Mouse (Mus musculus): ENCODE measurements around the gene Dlgap1. TPM values are rescaled to one million over a fixed set of nuclear protein-coding genes. Genes with fewer than 3 reads are reported as not detected.

Gene Dlgap1
- total RNA-seq, 1 experiment from 2014 or later: not detected

DNA sequence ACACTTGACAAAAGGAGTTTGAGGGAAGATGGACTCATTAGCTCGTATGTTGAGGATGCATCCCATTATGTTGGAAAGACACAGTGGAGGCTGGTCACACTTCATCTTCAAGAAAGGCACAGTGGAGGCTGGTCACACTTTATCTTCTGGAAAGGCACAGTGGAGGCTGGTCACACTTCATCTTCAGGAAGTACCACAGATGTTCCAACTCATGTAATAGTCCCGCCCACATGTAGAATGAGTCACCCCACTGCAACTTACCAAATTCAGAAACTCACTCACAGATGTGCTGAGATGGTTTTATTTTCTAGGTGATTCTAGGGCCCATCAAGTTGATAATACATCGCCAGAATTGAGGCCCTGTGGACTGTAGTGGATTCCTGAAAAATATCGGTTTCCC is 119.3 kb downstream of the Dlgap1 start:
- no peak for ATAC-seq (replicated peaks in 1 of 2; ENCODE audit: insufficient read depth in 1 of 2, low FRiP score in 2 of 2, low TSS enrichment in 1 of 2, low read depth in 1 of 2, poor library complexity in 2 of 2, severe bottlenecking in 2 of 2)

DNA sequence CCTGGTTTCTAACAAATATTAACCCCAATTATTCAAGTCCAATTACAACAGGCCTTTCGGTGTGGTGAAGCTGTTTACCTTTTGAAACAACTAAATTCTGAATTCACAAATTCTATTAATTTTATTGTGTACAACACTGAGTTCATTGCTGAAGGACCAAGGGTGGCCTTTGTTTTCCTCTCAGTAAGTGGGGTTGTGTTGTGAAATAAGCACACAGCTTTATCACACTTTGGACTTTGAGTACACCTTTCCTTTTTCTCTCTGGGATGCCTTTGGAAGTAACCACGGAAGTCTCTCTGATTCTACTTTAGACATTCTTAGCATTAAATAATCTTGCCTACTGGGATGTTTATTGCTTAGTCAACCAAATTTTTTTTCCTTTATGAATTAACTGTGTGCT is 121.9 kb downstream of the Dlgap1 start:
- ATAC-seq (replicated peaks in 1 of 2; ENCODE audit: insufficient read depth in 1 of 2, low FRiP score in 2 of 2, low TSS enrichment in 1 of 2, low read depth in 1 of 2, poor library complexity in 2 of 2, severe bottlenecking in 2 of 2): no peak

DNA sequence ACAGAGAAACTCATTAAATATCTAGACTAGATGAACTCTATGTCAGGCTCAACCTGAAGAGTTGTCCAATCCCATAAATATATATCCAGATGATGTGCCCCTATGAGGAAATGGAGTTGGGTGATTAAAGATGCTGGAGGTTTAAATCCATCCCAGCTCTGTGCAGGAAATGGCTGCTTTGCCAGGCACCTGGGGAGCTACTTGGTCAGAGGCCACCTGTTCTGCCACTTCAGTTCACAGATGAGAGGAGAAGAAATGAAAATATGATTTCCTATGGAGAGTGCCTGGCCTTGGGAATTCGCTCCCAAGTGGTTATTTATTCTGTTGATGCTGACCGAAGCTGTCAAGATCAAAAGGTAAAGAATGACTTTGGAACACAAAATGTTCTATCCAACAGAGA is 160.3 kb downstream of the Dlgap1 start:
- no peak for ATAC-seq (replicated peaks in 1 of 2; ENCODE audit: insufficient read depth in 1 of 2, low FRiP score in 2 of 2, low TSS enrichment in 1 of 2, low read depth in 1 of 2, poor library complexity in 2 of 2, severe bottlenecking in 2 of 2)

DNA sequence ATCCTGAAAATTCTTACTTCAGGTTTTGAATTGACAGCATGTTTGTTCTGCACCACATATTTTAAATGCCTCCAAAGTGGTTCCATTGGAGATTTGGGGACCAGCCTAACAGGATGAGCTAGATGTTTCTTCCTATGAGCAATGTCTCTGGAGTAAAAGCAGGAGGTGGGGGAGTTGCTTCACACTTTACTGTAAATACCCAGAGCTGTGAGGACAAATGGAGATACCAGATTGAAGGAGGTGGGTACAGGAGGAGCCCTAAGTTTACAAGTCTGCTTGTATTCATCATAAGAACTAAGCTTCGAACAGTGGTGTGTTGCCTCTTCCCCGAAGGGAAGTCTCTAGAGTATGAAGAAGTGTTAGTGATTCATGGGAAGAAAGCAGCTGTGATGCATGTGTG is 201.0 kb downstream of the Dlgap1 start:
- no peak for ATAC-seq (replicated peaks in 1 of 2; ENCODE audit: insufficient read depth in 1 of 2, low FRiP score in 2 of 2, low TSS enrichment in 1 of 2, low read depth in 1 of 2, poor library complexity in 2 of 2, severe bottlenecking in 2 of 2)

DNA sequence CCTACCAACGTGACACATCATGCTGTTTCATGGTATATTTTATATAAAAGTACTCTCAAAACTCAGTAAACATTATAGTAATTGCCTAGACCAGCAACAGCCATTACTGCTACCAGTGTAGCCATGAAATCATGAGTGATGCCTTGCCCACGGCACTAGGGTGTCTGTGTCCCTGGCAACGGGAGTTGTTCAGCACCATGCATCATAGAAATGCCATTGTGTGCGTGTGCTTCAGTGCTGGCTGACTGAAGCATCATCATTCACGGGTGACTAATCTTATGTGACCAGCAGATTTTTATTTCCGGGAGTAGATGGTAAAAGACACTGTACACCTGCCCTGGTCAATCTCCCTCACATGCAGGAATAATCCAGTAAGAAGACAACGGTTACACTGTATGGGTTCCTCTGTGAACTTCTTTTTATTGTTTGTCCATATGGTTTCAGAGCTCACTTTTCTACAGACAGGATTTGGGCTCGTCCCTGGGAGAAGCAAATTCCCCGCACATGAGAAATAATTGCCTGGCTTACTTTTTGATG is 203.7 kb downstream of the Dlgap1 start:
- ATAC-seq (replicated peaks in 1 of 2; ENCODE audit: insufficient read depth in 1 of 2, low FRiP score in 2 of 2, low TSS enrichment in 1 of 2, low read depth in 1 of 2, poor library complexity in 2 of 2, severe bottlenecking in 2 of 2): no peak

DNA sequence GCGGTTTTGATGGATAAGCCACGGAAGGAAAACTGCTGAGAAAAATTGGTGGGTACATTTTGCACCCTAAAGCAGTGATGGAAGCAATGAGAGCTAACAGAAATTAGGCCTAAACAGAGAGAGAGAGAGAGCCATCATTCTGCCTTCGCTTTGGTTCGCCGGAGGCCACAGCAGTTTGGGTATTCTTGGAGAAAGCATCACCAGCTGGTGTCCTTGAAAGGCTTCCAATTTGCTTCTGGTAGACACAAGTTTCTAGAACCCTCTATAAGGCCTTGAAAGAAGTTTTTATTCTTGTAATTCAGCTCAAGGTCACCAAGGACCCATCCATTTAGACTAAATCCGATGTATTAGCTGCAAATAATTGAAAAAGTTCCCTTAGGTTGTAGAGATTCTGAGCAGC is 205.0 kb downstream of the Dlgap1 start:
- no peak for ATAC-seq (replicated peaks in 1 of 2; ENCODE audit: insufficient read depth in 1 of 2, low FRiP score in 2 of 2, low TSS enrichment in 1 of 2, low read depth in 1 of 2, poor library complexity in 2 of 2, severe bottlenecking in 2 of 2)

DNA sequence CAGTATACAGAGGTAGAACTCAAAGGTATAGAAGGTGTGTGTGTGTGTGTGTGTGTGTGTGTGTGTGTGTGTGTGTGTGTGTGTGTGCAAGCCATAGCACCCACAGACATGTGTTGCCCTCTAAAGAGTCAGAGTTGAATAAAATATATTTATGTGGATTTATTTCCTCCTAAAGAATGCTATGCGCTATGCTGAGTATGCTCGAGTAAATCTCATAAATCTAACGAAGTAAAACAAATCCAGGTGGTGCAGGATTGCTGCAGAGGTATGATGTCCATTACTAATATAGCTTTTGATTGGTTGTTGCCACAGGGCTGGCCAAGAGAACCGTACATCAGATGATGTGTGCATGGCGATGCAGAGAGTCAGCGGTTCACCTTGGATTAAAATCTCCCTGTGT is 222.4 kb downstream of the Dlgap1 start:
- ATAC-seq (replicated peaks in 1 of 2; ENCODE audit: insufficient read depth in 1 of 2, low FRiP score in 2 of 2, low TSS enrichment in 1 of 2, low read depth in 1 of 2, poor library complexity in 2 of 2, severe bottlenecking in 2 of 2): no peak

DNA sequence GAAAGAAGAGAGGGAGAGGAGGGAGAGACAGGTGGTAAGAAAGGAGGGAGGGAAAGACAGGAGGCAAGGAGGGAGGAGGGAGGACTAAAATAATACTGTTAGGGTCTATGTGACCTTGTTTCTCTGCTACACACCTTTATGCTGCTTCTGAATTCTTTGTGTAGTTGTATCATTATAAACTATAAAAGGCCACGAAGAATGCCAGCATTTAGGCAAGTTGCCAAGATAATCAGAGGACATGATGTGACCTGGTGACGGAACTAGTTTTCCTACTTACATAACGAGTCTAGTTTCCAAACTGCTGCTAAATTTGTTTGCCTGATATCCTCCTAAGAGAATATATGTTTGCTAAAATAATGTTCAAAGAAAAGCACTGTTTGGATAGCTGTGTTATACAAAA is 254.0 kb downstream of the Dlgap1 start:
- no peak for ATAC-seq (replicated peaks in 1 of 2; ENCODE audit: insufficient read depth in 1 of 2, low FRiP score in 2 of 2, low TSS enrichment in 1 of 2, low read depth in 1 of 2, poor library complexity in 2 of 2, severe bottlenecking in 2 of 2)

DNA sequence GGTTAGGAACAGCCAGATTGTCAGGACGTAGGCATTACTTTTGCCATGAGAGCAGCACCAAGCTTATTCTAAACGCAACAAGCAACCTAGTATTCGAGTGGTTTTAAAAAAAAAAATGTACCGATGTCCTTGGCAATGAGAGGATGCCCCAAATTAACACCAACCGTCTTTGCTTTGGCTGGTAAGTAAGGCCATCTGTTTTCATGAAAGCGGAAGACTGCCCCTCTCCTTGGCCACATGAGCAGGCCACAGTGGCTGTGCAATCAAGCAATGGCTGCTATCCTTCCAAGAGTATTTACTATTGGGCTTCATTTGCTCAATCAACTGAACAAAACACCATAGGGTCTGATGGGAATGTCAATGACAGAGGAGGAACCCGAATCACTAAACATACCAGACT is 278.5 kb downstream of the Dlgap1 start:
- no peak for ATAC-seq (replicated peaks in 1 of 2; ENCODE audit: insufficient read depth in 1 of 2, low FRiP score in 2 of 2, low TSS enrichment in 1 of 2, low read depth in 1 of 2, poor library complexity in 2 of 2, severe bottlenecking in 2 of 2)

DNA sequence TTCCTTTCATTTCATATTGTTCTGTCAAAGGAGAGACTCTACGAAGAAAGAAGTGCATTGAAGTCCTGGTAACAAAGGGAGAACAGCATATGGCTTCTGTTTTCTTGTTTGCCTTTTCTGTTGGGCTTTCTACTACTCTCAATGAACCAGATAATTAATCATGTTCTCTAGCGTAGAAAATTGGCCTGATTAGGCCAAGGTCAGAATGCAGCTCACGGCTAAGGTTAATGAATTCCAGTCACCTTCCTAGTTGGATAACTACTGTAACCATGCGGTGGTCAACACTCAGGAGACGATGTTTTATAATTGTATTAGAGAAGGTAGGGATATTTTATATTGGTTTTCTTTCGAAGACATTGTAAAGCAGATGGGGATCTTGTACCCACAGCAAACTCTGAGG is 279.4 kb downstream of the Dlgap1 start:
- no peak for ATAC-seq (replicated peaks in 1 of 2; ENCODE audit: insufficient read depth in 1 of 2, low FRiP score in 2 of 2, low TSS enrichment in 1 of 2, low read depth in 1 of 2, poor library complexity in 2 of 2, severe bottlenecking in 2 of 2)

DNA sequence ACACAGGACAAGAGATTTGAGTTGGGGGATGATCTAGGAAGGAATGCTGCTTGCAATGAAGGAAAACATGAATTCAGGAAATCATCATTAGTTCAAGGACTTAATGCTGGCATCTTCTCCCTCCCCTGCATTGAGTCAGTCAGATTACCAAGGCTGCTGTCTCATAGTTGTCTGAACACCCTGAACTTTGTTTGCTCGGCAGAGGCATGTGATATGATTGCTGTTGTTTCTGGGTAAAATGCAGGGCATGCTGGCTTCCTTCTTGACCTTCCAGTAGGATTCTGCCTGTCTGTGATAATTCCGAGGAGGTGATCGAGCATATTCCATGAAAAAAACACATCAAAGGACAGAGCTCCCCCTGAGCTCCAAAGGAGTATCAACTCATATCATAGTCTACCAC is 283.6 kb downstream of the Dlgap1 start:
- ATAC-seq (replicated peaks in 1 of 2; ENCODE audit: insufficient read depth in 1 of 2, low FRiP score in 2 of 2, low TSS enrichment in 1 of 2, low read depth in 1 of 2, poor library complexity in 2 of 2, severe bottlenecking in 2 of 2): no peak

DNA sequence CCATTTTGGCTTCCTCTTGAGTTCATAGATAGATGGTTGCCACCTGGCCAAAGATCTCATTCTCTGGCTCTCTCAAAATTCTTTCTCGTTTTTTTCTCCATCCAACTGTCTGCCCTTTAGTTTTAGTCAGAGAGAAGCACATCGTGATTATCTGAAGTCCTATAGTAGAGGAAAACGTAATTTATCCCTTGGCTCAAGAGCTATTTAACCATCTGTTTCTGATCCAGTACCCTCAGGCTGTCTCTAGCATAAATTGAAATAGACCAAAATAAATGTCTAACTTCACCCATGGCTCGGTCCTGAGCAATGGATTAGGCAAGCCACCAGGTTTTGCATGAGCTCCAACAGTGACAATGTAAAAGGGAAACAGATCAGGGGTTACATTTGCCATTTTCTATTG is 287.5 kb downstream of the Dlgap1 start:
- no peak for ATAC-seq (replicated peaks in 1 of 2; ENCODE audit: insufficient read depth in 1 of 2, low FRiP score in 2 of 2, low TSS enrichment in 1 of 2, low read depth in 1 of 2, poor library complexity in 2 of 2, severe bottlenecking in 2 of 2)

DNA sequence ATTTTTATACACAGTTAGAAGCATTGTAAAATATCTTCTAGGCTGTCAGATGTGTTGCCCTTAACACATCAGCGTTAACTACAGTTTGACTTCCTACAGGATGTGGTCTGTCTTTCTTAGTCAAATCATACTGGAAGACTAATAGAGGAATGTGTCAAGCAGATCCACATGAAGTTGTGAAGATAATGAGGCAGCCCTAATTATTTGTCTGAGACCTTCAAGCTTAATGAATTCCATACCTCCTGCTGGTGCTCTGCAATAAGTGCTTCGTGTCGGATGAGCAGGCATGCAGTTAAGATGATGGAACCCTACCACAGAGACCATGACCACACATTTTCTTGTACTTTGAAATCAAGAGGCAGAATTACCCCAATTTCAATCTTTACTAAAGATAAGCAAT is 294.3 kb downstream of the Dlgap1 start:
- no peak for ATAC-seq (replicated peaks in 1 of 2; ENCODE audit: insufficient read depth in 1 of 2, low FRiP score in 2 of 2, low TSS enrichment in 1 of 2, low read depth in 1 of 2, poor library complexity in 2 of 2, severe bottlenecking in 2 of 2)

DNA sequence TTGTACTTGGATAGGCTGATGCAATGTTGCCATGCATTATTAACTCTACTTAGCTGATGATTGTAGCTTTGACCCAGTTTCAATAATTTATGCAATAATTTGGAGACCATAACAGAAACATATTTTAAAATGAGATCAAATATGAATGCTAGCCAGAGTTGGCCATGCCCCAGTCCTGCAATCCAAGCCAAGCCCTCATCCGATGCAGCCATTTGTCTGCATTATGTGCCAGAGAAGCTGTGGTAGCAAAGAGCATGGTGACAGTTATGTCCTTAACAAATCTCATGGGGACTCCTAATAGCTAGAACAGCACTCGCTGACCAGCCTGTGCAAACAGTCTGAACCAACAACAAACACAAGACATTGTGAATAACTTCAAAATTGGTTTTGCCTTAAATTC is 303.3 kb downstream of the Dlgap1 start:
- no peak for ATAC-seq (replicated peaks in 1 of 2; ENCODE audit: insufficient read depth in 1 of 2, low FRiP score in 2 of 2, low TSS enrichment in 1 of 2, low read depth in 1 of 2, poor library complexity in 2 of 2, severe bottlenecking in 2 of 2)

DNA sequence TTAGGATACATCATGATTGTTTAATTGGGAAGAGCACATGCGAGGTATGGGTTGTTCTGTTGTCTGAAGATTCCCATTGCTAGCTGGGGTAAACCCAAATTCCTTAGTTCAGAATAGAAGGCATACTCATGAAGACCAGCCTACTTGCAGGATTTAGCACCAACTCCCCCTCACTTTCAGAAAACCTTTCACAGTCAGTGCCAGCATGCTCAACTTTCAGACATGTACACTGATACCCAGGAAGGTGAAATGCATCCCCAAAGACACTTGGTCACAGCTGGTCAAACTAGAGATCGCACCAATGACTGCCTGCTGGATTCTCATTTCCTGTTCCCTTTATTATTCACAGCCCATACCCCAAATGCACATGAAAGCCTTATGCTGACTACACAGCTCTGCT is 318.8 kb downstream of the Dlgap1 start:
- no peak for ATAC-seq (replicated peaks in 1 of 2; ENCODE audit: insufficient read depth in 1 of 2, low FRiP score in 2 of 2, low TSS enrichment in 1 of 2, low read depth in 1 of 2, poor library complexity in 2 of 2, severe bottlenecking in 2 of 2)

DNA sequence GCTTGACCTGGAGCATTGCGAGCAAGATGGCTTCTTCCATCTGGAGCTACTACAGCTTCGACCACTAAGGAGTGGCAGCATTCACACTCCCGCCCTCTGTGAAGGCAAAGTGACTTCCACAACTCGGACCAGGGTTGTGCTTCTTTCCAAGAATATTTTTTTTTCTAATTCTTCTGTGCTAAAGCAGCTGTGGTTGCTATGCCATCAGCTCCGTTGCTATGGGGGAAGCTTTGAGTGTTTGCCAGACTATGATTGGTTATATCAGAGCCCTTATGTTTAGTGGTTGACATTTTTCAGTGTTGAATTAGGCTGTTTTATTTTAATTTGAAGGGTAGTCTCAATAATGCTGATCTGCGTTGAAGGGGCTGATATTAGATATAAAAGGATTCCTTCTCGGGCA is 325.2 kb downstream of the Dlgap1 start:
- ATAC-seq (replicated peaks in 1 of 2; ENCODE audit: insufficient read depth in 1 of 2, low FRiP score in 2 of 2, low TSS enrichment in 1 of 2, low read depth in 1 of 2, poor library complexity in 2 of 2, severe bottlenecking in 2 of 2): no peak

DNA sequence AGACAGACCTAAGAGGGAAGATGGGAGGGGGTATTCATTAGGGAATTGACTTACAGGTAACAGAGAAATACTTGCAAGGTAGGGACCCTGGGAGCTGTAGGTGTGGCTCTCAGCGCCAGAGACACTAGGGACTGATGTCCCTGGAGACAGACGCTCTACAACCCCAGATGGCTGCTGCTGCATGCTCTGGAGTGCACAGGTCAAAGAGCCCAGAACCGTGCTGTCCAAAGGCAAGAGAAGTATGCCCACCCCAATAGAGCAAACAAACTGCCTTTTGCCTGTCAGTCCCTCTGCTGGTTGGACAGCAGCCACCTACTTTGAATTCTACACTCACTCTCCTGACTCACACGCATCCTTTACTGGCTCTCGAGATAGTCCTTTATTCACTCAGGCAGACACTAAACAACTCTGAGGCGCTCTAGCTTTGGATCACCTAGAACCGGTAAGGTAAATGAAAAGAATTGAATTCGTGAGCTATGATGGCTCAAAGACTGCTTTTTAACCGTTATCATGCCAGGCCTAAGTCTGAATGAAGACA is 333.1 kb downstream of the Dlgap1 start:
- no peak for ATAC-seq (replicated peaks in 1 of 2; ENCODE audit: insufficient read depth in 1 of 2, low FRiP score in 2 of 2, low TSS enrichment in 1 of 2, low read depth in 1 of 2, poor library complexity in 2 of 2, severe bottlenecking in 2 of 2)

DNA sequence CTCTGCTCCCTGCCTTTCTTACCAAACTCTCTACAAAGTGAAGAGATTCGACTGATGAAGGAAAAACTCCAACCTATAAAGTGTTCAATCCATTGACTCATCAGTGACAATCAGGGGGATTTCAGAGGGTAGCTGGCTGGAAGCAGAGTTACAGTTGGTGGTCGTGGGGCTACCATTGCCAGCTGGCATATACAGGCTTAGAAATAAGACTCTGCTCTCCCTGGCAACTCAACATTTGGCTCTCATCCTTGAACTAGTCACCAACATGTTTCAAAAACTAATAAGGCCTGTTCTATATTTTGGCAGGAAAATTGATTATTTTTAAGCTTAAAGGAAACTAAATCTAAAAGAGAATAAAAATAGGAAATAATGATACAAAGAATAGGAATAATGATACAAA is 333.8 kb downstream of the Dlgap1 start:
- no peak for ATAC-seq (replicated peaks in 1 of 2; ENCODE audit: insufficient read depth in 1 of 2, low FRiP score in 2 of 2, low TSS enrichment in 1 of 2, low read depth in 1 of 2, poor library complexity in 2 of 2, severe bottlenecking in 2 of 2)

DNA sequence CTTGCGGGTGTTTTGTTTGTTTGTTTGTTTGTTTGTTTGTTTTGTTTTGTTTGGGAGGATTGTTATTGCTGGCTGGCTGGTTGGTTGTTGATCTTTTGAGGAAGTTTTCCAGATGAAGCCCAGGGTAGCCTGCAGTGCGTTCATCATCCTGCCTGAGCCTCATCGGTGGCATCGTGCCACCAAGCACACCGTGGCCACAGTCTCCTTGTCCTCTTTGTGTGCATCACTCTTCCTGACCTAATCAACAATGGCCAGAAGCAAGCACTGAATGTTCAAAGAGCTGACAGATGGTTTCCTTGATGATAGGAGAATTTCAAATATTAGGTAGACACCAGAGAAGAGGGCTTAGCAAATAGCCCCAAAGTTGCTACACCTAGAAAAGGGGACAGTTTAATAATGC is 336.1 kb downstream of the Dlgap1 start:
- no peak for ATAC-seq (replicated peaks in 1 of 2; ENCODE audit: insufficient read depth in 1 of 2, low FRiP score in 2 of 2, low TSS enrichment in 1 of 2, low read depth in 1 of 2, poor library complexity in 2 of 2, severe bottlenecking in 2 of 2)

Measured in hematopoietic stem cell, adult 5-6 weeks (primary cell).